Mouse (Mus musculus): ENCODE data around the gene Nfxl1.
A peak's percentile ranks its signal among the peaks of the same experiment; 100 is the strongest.
"Not testable (repeated sequence)": the region's sequence is repeated elsewhere in the genome, so short reads cannot be mapped to it uniquely, and the experiment has no call there.

Nfxl1 gene

DNA sequence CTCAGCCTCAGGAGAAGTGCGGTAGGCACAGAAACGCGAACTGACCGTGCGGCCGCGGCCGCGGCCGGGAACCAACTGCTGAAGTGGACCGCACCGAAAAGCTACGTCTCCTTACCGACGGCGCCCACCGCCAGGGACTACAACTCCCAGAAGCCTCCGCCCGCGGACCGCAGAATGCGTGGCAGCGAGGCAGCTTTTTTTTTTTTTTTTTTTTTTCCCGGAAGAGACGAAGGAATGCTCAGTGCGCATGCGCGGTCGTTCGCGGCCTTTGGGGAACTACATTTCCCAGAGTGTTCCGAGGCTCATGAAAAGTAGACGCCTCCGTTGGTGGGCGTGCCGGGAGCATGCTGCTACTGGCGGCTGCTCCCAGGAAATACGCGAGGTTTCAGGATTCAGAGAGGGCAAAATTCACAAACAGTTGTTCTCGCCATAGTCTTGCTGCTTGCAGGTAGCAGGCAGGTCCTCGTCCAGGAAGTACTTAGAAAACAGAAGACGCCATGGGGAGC is at the start of gene Nfxl1:
Gene Nfxl1, minus strand, starts transcription at position 141 of the 506 bp plus-strand sequence.
- DNase-seq (ENCODE audit: low read depth) = peak; percentile 99

DNA sequence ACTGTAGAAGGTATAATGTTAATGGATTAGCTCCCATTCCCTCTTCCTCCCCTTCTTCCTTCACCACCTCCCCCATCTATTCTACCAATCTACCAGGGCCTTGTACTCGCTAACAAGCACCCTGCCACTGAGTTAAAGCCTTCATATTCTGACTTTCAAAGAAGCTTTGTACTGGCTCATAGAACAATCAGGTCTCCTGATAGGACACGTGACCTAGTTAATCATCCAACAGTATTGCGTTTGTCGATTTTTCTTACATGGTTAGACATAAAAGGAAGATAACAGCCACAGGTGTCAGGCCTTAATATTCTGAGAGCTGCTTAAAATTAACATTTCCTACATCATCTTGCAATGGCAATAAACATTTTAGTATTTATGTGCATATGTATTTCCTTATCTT is 43.7 kb upstream of the Nfxl1 start:
- no peak for DNase-seq (ENCODE audit: low read depth)

DNA sequence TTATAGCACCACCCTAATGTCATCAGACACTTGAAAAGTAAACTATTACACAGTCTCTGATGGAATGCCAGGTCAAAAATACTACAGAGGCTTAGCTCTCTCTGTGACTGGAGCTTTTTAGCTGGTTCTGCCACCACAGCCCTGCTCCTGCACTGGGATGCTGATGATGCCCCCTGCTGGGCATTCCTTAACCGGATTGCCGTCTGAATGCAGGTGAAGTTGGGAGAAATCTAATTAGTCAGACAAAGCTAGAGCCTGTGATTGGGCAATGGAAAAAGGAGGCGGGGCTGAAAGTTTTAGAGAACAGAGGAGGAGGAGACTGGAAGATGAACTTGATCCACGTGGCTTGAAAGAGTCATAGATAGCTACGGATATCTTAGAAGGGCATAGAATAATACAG is 41.5 kb upstream of the Nfxl1 start:
- DNase-seq (ENCODE audit: low read depth) = peak; percentile 45

DNA sequence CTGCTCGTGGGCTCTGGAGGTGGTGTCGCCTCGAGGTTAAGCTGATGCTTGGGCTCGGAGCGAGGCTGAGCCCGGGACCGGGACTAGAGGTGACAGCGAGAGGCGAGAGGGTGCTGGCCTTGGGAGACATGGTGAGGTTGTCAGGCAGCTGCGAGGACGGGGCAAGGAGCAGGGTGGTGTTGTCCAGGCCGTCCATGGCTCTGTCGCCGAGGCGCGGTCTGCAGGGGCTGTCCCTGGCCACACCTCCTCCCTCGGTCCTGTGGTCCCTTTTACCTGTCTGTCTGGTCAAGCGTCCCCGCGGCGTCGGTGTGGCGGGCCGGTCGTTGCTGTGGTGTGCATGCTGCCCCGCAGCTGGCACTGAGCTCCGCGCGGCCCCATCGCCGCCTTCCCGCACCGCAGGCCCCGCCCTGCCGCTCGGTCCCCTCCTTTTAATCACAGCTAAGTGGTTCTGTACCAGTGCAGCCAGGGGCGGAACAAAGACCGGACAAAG is 27.8 kb upstream of the Nfxl1 start, which contains the start of gene Gm5868:
Gene Gm5868, minus strand, starts transcription at position 360 of the 490 bp plus-strand sequence.
- no peak for DNase-seq (ENCODE audit: low read depth)

DNA sequence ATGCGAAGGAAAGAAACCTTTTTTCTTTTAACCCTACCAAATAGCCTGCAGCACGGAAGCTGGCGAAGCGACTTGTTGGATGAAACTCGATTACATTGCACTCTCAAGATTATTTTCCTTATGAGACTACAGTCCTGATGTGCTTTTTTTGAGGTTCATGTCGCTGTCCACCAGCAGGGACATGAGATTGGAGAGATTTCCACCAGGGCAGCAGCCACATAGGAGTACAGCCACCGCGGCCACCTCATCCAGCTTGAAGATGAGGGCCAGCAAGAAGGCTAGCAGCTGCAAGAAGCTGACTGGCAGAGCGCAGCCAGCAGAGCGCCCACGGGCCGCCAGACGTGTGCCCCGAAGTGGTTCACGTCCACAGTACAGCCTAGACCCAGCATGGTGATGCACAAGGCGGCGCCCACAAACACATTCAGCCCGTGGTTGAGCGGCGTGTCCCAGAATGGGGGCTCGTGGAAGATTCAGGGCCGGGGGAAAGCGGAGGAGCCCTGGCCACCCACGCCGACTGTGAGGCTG is 27.2 kb upstream of the Nfxl1 start:
- not testable (repeated sequence) for DNase-seq (ENCODE audit: low read depth)

DNA sequence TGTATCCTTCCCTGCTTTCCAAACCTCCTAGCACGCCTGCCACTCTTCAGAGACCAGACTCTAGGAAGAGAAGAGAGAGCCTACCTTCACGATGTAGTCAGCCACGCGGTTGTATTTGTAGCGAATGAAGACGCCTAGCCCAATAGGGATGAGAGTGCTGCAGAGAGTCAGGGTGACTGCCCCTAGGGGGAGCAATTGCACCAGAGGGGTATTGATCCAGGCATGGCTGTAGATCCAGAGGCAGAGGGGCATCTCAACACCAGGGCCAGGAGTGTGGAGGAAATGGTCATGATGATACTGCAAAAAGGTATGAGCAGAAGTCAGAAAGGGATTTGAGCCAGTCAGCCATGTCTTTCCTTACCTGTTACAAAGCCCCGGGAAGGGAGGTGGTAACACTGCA is 26.6 kb upstream of the Nfxl1 start:
- not testable (repeated sequence) for DNase-seq (ENCODE audit: low read depth)

DNA sequence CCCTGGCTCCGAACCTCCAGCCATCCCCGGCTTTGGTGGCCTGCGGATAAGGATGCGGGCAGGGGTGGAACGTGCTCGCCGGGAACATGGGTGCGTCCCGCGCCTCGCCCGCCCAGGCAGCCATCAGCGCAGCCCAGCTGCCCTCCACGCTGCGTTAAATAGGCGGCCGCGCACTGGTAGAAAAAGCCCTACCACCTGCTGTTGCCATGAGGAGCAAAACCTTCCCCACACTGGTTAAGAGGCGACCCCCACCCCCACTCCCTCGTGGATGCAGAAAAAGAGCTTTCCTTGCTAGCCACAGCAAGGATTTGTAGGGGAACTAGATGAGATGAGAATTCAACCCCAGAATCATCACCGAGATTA is 21.5 kb upstream of the Nfxl1 start, which contains the start of gene Zar1:
Gene Zar1, minus strand, starts transcription at position 285 of the 363 bp plus-strand sequence.
- not testable (repeated sequence) for DNase-seq (ENCODE audit: low read depth)

DNA sequence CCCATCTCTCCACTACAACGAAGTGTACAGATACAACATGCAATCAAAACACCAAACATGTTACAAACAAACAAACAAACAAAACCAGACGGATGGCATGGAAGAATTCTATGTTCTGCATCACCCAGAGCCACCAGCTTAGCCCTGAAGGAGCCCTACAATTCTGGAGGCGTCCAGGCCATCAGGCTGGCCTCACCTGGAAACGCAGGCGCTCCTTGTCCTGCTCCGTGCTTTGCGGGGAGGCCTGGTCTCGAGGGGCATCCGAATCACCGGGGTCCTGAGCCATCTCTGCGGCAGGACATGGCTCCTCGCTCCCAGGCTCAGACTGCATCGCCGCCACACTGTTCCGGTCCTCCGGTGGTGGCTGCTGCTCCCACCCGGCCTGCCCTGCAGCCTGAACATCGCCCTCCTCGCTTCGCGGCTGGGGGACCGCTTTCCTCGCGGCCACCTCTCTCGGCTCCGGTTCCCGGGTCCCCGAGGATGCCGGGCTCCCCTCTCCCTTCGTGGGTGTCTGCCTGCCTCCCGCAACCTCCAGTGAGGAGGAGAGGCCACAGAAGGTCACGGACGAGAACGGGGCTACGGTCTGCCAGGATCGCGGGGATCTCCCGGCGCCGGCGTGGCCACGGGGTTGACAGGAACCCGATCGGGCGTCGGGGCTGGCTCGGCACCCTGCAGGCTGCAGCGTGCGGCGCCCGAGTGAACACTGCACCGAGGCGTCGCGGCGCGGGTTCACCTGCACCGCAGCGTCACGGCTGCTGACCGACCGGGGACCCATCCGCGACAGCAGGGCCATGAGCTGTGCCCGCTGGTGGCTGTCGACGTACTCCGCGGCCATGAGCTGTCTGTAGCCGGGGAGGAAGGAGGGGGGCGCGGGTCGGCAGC is 20.8 kb upstream of the Nfxl1 start:
- DNase-seq (ENCODE audit: low read depth) = not testable (repeated sequence)

DNA sequence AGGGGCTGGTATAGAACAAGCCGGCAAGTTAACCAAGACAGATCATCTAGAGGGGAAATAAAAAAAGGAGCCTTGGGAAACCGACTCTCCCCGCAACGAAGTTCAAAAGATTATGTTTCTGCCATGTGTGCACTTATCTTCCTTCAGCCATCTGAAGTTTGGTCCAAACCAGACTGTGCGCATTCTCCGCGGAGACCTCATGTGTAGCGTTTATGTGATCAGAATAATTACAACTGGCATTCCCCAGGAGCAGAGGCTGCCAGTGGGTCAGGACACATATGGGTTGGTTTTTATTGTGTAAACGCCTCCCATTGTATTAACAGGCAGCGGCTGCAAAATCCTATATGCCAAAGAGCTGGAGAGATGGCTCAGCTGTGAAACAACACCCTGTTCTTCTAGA is 20.1 kb upstream of the Nfxl1 start:
- DNase-seq (ENCODE audit: low read depth) = not testable (repeated sequence)

DNA sequence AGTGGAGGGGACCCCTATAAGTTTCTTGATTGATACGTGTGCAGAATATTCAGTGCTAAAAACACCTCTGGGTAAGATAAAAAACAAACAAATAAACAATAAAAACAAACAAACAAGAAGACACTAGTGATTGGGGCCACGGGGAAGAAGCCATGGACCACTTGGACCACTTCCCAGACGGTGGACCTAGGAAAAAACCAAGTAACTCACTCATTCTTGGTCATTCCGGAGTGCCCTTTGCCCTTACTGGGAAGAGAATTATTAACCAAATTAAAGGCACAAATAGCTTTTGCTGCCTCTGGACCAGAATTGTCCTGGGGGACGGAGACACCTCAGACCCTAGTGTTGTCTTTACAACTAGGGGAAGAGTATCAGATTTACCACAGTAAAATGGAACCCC is 6.1 kb upstream of the Nfxl1 start:
- DNase-seq (ENCODE audit: low read depth) = no peak

DNA sequence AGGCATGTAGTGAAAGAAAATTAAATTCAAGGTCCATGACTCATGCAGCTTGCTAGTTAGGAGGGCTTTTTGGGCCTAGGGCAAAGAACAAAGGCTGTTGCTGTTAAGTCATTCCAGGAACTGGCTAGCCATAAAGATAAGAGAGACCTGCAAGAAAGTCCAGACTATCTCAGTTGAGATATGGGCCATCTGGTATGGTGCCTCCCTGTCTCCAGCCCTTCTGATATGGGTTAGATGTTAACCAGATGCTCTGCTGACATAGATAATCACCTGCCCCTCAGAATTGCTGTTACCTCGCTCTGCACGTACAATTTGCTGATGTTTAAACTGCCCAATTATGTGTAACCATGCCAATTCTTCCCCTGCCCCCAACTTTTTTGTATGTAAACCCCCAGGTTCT is 3.7 kb upstream of the Nfxl1 start:
- DNase-seq (ENCODE audit: low read depth) = not testable (repeated sequence)

DNA sequence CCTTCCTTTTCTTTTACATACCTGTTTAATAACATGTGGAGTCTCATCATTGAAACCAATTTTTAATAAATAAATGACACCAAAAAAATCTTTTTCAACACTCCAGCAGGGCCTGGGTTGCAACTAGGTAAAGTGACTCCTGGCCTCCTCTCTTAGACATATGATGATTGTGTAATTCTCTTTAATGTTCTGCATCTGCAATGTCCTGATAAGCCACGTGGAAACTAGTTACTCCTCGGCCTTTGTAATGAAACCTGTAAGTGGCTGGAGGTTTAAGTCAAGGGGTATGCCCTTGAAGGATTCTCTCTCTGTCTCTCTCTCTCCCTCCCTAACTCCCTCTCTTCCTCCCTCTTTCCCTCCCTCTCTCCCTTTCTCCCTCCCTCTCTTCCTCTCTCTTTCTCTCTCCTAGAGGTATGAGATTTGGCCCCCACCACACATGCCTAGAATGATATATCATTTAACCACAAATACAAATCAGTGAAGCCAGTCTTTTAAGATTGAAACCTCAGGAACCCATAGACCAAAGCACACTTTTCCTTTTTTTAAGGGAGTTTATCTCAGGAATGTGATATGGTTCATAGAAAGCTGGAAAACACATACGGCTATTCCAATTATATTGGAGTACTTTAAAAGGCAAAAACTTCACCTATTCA is 1.6 kb upstream of the Nfxl1 start:
- DNase-seq (ENCODE audit: low read depth) = no peak

DNA sequence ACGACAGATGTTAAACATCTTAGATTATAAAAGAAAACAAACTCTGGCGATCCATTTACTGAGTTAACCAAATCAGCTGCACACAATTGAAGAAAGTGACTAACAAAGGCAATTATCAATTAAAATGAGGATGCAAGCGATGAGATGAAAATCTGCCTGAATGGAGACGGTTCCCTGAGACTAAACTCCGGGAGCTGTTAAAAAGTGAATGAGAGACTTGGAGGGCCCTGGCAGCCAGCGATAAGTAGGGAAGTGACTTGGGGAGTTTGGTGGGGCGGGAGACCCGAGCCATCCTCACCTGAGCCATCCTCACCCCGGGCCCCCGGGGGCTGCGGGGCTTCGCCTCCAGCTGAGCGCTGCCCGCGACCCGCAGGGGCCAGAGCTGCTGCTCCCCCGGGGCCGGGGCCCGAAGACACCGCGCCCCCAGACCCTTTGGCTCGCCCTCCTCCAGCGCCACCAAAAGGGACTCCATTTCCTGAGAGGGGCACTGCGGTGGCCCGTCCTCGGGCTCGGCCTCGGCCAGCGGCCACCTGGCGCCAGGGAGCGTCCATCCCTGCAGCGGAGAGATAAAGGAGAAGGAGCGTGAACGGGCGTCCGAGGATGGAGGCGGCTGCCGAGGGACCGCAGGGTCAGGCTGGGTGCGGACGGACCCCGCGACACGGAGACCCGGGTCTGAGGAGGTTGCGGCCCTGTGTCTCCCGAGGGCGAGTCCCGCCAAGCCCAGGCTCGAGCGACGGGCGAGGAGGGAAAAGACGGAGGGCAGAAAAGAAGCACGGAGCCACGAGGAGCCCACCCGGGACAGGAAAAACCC is 563 bp downstream of the Nfxl1 start:
- DNase-seq (ENCODE audit: low read depth) = no peak

DNA sequence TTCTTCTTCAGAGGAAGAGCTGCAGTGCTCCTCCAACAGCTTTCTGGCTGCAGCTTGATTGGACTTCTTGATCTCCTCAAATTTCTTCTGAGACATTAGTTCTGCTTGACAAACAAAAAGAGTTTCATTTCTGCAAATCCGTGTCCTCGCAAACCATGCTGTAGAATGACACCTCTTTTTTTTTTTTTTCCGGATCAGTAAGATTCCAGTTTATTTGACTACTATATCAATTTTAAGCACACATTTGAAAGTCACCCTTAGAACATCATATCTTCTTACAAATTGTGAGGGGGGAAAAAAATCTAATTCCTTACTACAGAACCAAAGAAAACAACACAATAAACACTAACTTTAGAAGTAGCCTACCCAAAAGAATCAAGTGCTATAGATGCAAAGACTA is 3.2 kb downstream of the Nfxl1 start:
- DNase-seq (ENCODE audit: low read depth) = no peak

DNA sequence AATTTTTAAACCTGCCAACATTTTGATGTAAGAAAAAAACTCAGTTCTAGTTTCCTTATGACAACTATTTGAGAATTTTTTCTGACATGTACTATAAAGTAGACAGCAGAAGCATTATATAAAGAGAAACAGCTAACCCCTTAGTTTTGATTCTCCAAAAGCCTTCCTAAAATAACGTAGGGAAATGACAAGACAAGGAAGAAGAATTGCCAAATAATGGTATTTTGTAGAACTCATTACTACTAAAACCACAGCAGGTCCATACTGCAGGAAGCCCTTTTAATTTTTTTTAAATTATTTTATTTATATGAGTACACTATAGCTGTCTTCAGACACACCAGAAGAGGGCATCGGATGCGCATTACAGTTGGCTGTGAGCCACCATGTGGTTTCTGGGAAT is 8.3 kb downstream of the Nfxl1 start:
- DNase-seq (ENCODE audit: low read depth) = no peak

DNA sequence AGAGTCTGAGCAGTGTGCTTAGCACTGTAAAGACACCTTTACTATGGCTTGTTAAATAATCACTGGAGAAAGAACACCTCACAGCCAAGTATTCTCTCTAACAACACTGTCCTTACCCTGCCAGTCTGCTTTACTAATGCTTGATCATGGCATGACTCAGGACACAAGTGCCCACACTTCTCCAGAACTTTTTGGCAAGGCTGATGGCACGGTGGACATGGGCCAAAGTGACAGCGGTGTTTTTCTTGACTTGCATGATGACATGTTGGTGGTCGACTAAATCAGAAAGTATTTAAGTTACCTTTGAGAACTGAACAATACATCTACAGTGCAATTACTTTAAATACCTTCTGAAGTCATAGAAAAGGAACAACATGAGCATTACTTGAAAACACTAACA is 30.6 kb downstream of the Nfxl1 start:
- DNase-seq (ENCODE audit: low read depth) = no peak

DNA sequence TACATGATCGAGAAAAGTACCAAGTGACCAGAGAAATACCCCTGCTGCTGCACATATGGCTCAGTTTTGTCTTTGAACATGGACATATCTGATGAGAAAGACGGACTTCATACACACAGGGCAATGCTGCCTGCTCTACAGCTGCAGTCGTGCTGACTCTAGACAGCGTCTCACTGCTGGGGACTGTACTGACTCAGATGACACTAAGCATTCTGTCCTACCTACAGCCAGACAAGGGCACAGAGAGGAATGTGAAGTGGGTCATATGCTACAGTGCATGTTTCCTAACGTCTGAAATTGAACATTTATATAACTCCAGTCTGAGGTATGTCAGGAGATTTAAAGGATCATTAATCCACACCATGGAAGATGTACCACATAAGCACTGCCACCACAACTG is 45.7 kb downstream of the Nfxl1 start:
- no peak for DNase-seq (ENCODE audit: low read depth)

DNA sequence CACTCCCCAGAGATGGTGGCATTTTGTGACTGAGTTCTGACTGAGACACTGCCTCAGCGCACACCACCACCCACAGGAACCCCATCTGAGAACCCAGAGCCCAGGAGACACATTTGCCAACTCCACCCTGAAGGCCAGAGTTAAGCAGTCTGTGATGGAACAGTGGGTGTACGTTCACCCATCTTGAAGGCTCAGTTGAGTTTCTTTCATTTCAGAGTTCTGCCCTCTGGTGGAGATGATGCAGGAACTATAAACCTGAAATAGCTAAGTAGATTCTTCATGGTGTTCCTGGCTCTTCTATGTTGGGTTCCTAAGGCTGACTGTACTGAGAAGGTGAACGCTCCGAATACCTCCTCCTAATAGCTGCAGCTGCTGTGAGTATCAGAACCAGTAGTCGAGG is 53.7 kb downstream of the Nfxl1 start:
- peak; percentile 12 for DNase-seq (ENCODE audit: low read depth)

DNA sequence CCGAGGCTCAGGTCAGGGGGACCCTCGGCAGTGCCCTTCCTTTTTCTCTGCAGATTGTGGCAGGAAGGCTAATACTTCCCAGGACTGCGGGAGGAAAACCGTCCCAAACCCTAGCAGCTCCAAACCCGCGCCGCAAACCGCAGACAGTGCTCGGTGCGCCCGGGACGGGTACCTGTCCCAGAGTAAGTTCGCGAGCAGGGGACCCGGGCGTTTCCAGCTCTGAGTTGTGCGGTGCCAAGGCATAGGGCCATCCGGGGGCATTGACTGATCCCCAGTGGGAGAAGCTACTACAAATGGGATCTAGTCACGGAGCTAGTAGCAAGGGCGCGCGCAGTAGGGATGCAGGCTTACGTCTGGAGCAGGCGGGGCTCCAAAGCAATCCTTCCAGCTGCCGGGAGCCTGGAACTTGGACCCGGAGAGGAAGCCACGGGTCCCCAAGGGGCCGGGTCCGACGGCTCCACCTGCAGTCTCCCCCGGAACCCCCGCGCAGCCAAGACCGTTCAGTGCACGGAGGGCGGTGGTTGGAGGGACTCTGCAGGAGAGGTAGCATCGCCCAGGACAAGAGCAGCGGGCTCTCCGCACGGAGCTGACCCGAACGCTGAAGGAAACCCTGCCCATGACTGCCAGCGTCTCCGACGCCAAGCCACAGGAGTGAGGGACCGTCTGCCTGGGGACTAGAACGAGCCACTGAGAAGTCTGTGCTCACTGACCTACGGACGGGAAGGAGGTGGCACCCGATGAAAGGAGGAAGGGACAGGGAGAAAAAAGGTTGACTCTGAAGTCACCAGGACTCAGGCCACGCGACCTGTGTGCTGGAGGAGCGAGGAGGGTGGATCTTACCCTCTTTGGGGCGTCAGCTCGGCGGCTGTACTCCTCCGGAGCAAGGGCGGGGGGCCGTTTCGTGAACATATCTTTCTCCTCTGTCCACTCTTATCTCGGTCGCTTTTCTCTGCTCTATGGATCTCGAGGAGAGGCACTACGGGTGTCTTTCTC is 55.7 kb downstream of the Nfxl1 start, which contains the start of gene Corin:
Gene Corin, minus strand, starts transcription at position 943 of the 993 bp plus-strand sequence.
- DNase-seq (ENCODE audit: low read depth) = no peak

DNA sequence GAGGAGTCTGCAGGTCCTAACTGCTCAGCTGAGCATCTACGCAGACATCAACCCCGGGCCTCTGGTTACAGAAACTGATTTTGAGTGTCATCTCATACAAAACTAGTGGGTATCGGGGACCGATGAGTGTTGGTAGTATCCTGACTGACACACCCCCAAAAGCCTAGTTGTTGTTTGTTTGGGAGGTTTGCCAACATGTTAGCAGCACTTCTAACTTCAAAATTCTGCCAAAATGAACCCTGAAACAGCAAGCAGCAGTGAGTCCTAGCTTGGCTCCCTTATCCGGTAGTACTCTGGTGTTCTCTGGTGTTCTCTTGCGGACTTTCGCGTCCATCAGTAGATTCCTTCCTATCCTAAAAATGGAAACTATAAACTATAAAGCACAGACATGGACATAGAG is 56.7 kb downstream of the Nfxl1 start:
- DNase-seq (ENCODE audit: low read depth) = no peak

All from c-Kit-positive CD71-negative TER-119-negative erythroid progenitor cells, embryonic 14.5 days (primary cell).